Mouse (Mus musculus): ENCODE results near the gene Sympk.
A peak's percentile ranks its signal among the peaks of the same experiment; 100 is the strongest.

DNA sequence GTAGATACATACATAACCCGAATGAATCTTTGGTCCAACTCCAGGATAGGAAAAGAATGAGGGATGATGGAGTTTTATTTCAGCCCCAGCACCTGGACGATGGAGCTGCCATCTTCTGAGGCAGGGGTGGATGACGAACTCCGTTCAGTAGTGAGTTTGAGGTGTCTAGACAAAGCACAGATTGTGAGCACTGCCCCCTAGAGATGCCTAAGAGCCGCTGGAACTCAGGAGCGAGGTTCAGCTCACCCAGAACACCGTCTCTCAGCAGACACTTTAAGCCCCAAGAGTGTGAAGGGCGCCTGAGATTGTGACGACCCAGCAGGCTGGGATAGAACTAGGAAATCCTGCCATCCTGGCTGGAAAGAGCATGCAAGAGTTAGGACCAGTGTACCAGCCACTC lies 25.3 kb upstream of the Sympk start:
- TF ChIP-seq CTCF (IDR thresholded peaks at IDR 0.05; ENCODE audit: low read depth) (peak; percentile 46), EP300 (optimal IDR thresholded peaks at IDR 0.05) (no peak)

Measured in stomach, postnatal 0 days (tissue).